Mouse (Mus musculus) brown adipose tissue, adult 24 weeks (tissue): Measurements from ENCODE around the gene As3mt. TPM values are rescaled to one million over a fixed set of nuclear protein-coding genes. Genes with fewer than 3 reads are reported as not detected.

Experiments
- H3K27ac ChIP-seq: fragments of 200-500 bp; replicated peaks from 2 replicates; pipeline ENCODE4 v1.5.1; 2012; ENCODE audit warnings: low read depth, mild to moderate bottlenecking, low read length
- H3K4me1 ChIP-seq: fragments of 200-500 bp; 2 replicates; pipeline ENCODE4 v1.6.1; 2012; ENCODE audit warnings: low read length, mixed read lengths; ENCODE audit not compliant: control insufficient read depth, insufficient read depth, insufficient read length
- H3K4me3 ChIP-seq: fragments of 200-500 bp; 2 replicates; pipeline ENCODE4 v1.5.1; 2012; ENCODE audit warnings: low read depth, mild to moderate bottlenecking, low read length, moderate library complexity; ENCODE audit not compliant: insufficient read depth
- polyA plus RNA-seq: library from polyadenylated mRNA; stranded (reverse); fragments of >200 nt; gene quantifications from 2 replicates; pipeline ENCODE4 v1.2.4, GENCODE M21; 2012; ENCODE audit not compliant: missing spikeins, insufficient read depth, insufficient read length

The As3mt gene
- 10.1 and 13.3 TPM in 2 replicates for polyA plus RNA-seq

GRCm38 (mm10) chr19:46707296-46708151 is at the start of gene As3mt:
TSS of gene As3mt (plus strand) at chr19:46707458.
- peak within 1 kb of the TSS; percentile 67 for H3K4me3 ChIP-seq
- H3K4me1 ChIP-seq, result peaks cover 17% of the 10 kb centered on the region; the same call in 1 of the 2 replicates
- H3K27ac ChIP-seq, result peak within 1 kb of the TSS; percentile 70

GRCm38 (mm10) chr19:46658348-46658747 is 48.9 kb upstream of the As3mt start:
- no peaks in the 10 kb centered on the region for H3K4me1 ChIP-seq
- H3K27ac ChIP-seq, result no peak overlapping the region
- H3K4me3 ChIP-seq, result no peak overlapping the region

- no peak overlapping the region for H3K4me3 ChIP-seq
- H3K4me1 ChIP-seq, result no peaks in the 10 kb centered on the region
- no peak overlapping the region for H3K27ac ChIP-seq
Measured at GRCm38 (mm10) chr19:46658851-46659250, 48.4 kb upstream of the As3mt start.

- Histone ChIP-seq H3K27ac (no peak overlapping the region), H3K4me1 (no peaks in the 10 kb centered on the region), H3K4me3 (no peak overlapping the region)
Measured at GRCm38 (mm10) chr19:46661511-46661910, 45.7 kb upstream of the As3mt start.

GRCm38 (mm10) chr19:46662214-46662613 is 45.0 kb upstream of the As3mt start:
- no peak overlapping the region for H3K4me3 ChIP-seq
- no peaks in the 10 kb centered on the region for H3K4me1 ChIP-seq
- H3K27ac ChIP-seq, result no peak overlapping the region

GRCm38 (mm10) chr19:46662784-46663183 is 44.5 kb upstream of the As3mt start:
- H3K27ac ChIP-seq, result no peak overlapping the region
- no peak overlapping the region for H3K4me3 ChIP-seq
- H3K4me1 ChIP-seq, result no peaks in the 10 kb centered on the region

- no peak overlapping the region for H3K27ac ChIP-seq
- no peaks in the 10 kb centered on the region for H3K4me1 ChIP-seq
- no peak overlapping the region for H3K4me3 ChIP-seq
Measured at GRCm38 (mm10) chr19:46665474-46665873, 41.8 kb upstream of the As3mt start.

GRCm38 (mm10) chr19:46667300-46667699 is 40.0 kb upstream of the As3mt start:
- Histone ChIP-seq H3K4me1 (no peaks in the 10 kb centered on the region), H3K4me3 (no peak overlapping the region), H3K27ac (no peak overlapping the region)

GRCm38 (mm10) chr19:46668263-46668662 is 39.0 kb upstream of the As3mt start:
- H3K4me3 ChIP-seq, result no peak overlapping the region
- H3K4me1 ChIP-seq, result no peaks in the 10 kb centered on the region
- no peak overlapping the region for H3K27ac ChIP-seq

- H3K4me1 ChIP-seq, result no peaks in the 10 kb centered on the region
- no peak overlapping the region for H3K4me3 ChIP-seq
- no peak overlapping the region for H3K27ac ChIP-seq
Measured at GRCm38 (mm10) chr19:46669802-46670201, 37.5 kb upstream of the As3mt start.

- H3K4me1 ChIP-seq, result no peaks in the 10 kb centered on the region
- H3K4me3 ChIP-seq, result no peak overlapping the region
- no peak overlapping the region for H3K27ac ChIP-seq
Measured at GRCm38 (mm10) chr19:46670691-46671090, 36.6 kb upstream of the As3mt start.

- H3K4me3 ChIP-seq, result no peak within 1 kb of the TSS
- H3K27ac ChIP-seq, result no peak within 1 kb of the TSS
- 0 out of 2 replicates have a peak, but pooled peaks cover 3% of the 10 kb centered on the region for H3K4me1 ChIP-seq
Measured at GRCm38 (mm10) chr19:46672766-46673418, 34.4 kb upstream of the As3mt start, which contains the start of gene Cyp17a1. TSS of gene Cyp17a1 (minus strand) at chr19:46673172.

GRCm38 (mm10) chr19:46675641-46676040 is 31.6 kb upstream of the As3mt start:
- Histone ChIP-seq H3K4me1 (0 out of 2 replicates have a peak, but pooled peaks cover 3% of the 10 kb centered on the region), H3K27ac (0 out of 2 replicates have a peak overlapping the region, but pooled peaks have one; percentile 2), H3K4me3 (no peak overlapping the region)

GRCm38 (mm10) chr19:46679720-46680383 is 27.4 kb upstream of the As3mt start:
- Histone ChIP-seq H3K4me1 (0 out of 2 replicates have a peak, but pooled peaks cover 3% of the 10 kb centered on the region), H3K27ac (no peak overlapping the region), H3K4me3 (no peak overlapping the region)
